Mouse (Mus musculus) ES-Bruce4 (cell line): ENCODE data around the gene Ost4. TPM values are rescaled to one million over a fixed set of nuclear protein-coding genes. Genes with fewer than 3 reads are reported as not detected.

ENCODE experiments used
- H3K27ac ChIP-seq: 2 replicates; pipeline ENCODE4 v1.5.1; 2012; ENCODE audit warnings: low read length, inconsistent platforms; ENCODE audit not compliant: insufficient read depth
- H3K27me3 ChIP-seq: 2 replicates; pipeline ENCODE4 v1.6.1; 2012; ENCODE audit warnings: mild to moderate bottlenecking, low read length, inconsistent platforms; ENCODE audit not compliant: control insufficient read depth, poor library complexity, insufficient read depth, severe bottlenecking
- H3K36me3 ChIP-seq: 2 replicates; pipeline ENCODE4 v1.6.1; 2012; ENCODE audit warnings: inconsistent platforms, mild to moderate bottlenecking, low read length, moderate library complexity; ENCODE audit not compliant: control insufficient read depth, poor library complexity, insufficient read depth, severe bottlenecking
- H3K4me1 ChIP-seq: one replicate; pipeline ENCODE4 v1.8.1; 2011; ENCODE audit warnings: low read length; ENCODE audit not compliant: control insufficient read depth, insufficient read depth
- H3K4me3 ChIP-seq: 2 replicates; pipeline ENCODE4 v1.5.1; 2011; ENCODE audit warnings: low read depth, mild to moderate bottlenecking, low read length
- H3K9ac ChIP-seq: 2 replicates; pipeline ENCODE4 v1.6.1; 2012; ENCODE audit warnings: low read depth, mild to moderate bottlenecking, inconsistent platforms; ENCODE audit not compliant: poor library complexity, severe bottlenecking
- H3K9me3 ChIP-seq: replicated peaks from 2 replicates; pipeline ENCODE4 v1.6.1; 2012; ENCODE audit warnings: mild to moderate bottlenecking, low read length, inconsistent platforms; ENCODE audit not compliant: control insufficient read depth, poor library complexity, insufficient read depth, severe bottlenecking
- CTCF ChIP-seq: IDR thresholded peaks from one replicate; pipeline ENCODE4 v1.8.1; 2011; ENCODE audit warnings: low read depth, low read length
- EP300 ChIP-seq: IDR thresholded peaks from 2 replicates; pipeline ENCODE4 v1.6.1; 2011; ENCODE audit warnings: low read depth, low read length; ENCODE audit not compliant: insufficient read depth
- POLR2A ChIP-seq: IDR thresholded peaks from one replicate; pipeline ENCODE4 v1.8.1; 2011; ENCODE audit warnings: low read length; ENCODE audit not compliant: insufficient read depth
- polyA plus RNA-seq: library from polyadenylated mRNA; stranded (reverse); fragments of >200 nt; gene quantifications from 2 replicates; pipeline ENCODE4 v1.2.4, GENCODE M21; 2011; ENCODE audit warnings: low read depth; ENCODE audit not compliant: missing spikeins, insufficient read depth, insufficient read length

Gene Ost4
- polyA plus RNA-seq, 1 experiment = 216 TPM

GRCm38 (mm10) chr5:30878616-30879015, 29.0 kb downstream of the Ost4 start:
- H3K27me3 ChIP-seq = no peaks in the 10 kb centered on the region
- no peaks in the 10 kb centered on the region for H3K9me3 ChIP-seq
- no peak overlapping the region for H3K9ac ChIP-seq
- no peak overlapping the region for H3K4me3 ChIP-seq
- no peaks in the 10 kb centered on the region for H3K4me1 ChIP-seq
- peak overlapping the region; percentile 58 for H3K27ac ChIP-seq
- TF ChIP-seq POLR2A (no peak), EP300 (0 out of 2 replicates have a peak, but pooled peaks have one; percentile 14), CTCF (no peak)
- H3K36me3 ChIP-seq = peaks cover 8% of the 10 kb centered on the region

- Histone ChIP-seq H3K27me3 (no peaks in the 10 kb centered on the region), H3K9ac (no peak overlapping the region), H3K36me3 (peaks cover 28% of the 10 kb centered on the region), H3K27ac (no peak overlapping the region), H3K4me1 (no peaks in the 10 kb centered on the region), H3K9me3 (no peaks in the 10 kb centered on the region), H3K4me3 (no peak overlapping the region)
- TF ChIP-seq EP300 (no peak), POLR2A (no peak), CTCF (no peak)
Observed at GRCm38 (mm10) chr5:30874365-30874764, 33.2 kb downstream of the Ost4 start.

DNA sequence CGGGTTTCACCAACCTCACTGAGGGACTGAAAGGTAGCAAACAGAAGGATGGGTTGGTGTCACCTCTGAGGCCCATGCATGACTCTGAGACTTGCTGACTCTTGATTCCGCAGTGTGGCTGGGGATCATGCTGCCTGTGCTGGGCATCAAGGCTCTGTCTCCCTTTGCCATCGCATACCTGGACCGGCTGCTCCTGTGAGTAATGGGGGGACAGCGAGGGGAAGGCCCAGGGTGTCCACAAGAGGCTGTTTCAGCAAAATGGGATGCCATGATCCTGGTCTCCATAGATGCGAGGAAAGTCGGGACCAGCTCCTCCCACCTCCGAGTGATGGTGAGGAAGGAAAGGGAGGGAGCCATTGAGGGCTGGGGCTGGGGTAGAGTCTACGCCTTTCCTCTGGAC, 35.0 kb downstream of the Ost4 start:
- no peaks in the 10 kb centered on the region for H3K9me3 ChIP-seq
- H3K27ac ChIP-seq = no peak overlapping the region
- no peak overlapping the region for H3K9ac ChIP-seq
- H3K4me3 ChIP-seq = no peak overlapping the region
- no peaks in the 10 kb centered on the region for H3K4me1 ChIP-seq
- no peak for TF ChIP-seq EP300
- TF ChIP-seq CTCF = no peak
- no peak for TF ChIP-seq POLR2A
- no peaks in the 10 kb centered on the region for H3K27me3 ChIP-seq
- peaks cover 28% of the 10 kb centered on the region for H3K36me3 ChIP-seq

GRCm38 (mm10) chr5:30870131-30870406, 37.5 kb downstream of the Ost4 start:
- Histone ChIP-seq H3K9ac (peak overlapping the region; percentile 84), H3K36me3 (peaks cover 27% of the 10 kb centered on the region), H3K9me3 (no peaks in the 10 kb centered on the region), H3K27ac (no peak overlapping the region), H3K27me3 (no peaks in the 10 kb centered on the region), H3K4me3 (peak overlapping the region; percentile 90), H3K4me1 (no peaks in the 10 kb centered on the region)
- TF ChIP-seq CTCF (no peak), POLR2A (no peak), EP300 (no peak)

- Histone ChIP-seq H3K27me3 (no peaks in the 10 kb centered on the region), H3K4me1 (peaks cover under 1% of the 10 kb centered on the region), H3K36me3 (peaks cover 22% of the 10 kb centered on the region), H3K4me3 (peak overlapping the region; percentile 90), H3K9ac (peak overlapping the region; percentile 84), H3K9me3 (no peaks in the 10 kb centered on the region), H3K27ac (no peak overlapping the region)
- TF ChIP-seq CTCF (no peak), POLR2A (peak; percentile 68)
Observed at GRCm38 (mm10) chr5:30869405-30870130, 38.0 kb downstream of the Ost4 start.

DNA sequence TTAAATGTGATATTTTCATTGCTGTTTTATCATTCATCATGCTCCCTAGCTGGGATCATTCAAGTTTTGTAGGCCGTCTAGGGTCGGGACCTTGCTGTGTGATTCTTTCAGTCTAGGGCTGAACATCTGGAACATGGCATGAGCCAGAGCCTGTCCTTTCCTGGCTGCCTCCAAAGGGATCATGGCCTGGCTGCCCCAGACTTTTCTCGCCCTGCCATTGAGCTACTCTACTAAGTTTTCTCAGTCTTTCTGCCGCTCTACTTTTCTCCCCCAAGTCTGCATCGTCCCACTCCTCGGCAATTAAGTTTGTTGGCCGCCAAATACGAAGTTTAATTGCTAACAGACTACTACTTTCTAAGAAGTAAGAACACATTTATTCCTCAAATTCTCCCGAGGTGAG, 38.6 kb downstream of the Ost4 start:
- Histone ChIP-seq H3K27me3 (no peaks in the 10 kb centered on the region), H3K4me3 (peak overlapping the region; percentile 34), H3K36me3 (peaks cover 20% of the 10 kb centered on the region), H3K9me3 (no peaks in the 10 kb centered on the region), H3K9ac (peak overlapping the region; percentile 32), H3K27ac (0 out of 2 replicates have a peak overlapping the region, but pooled peaks have one; percentile 7), H3K4me1 (peaks cover 6% of the 10 kb centered on the region)
- TF ChIP-seq EP300 (no peak), POLR2A (no peak), CTCF (no peak)
